Mouse (Mus musculus) embryonic facial prominence, embryonic 13.5 days (tissue): ENCODE measurements around the gene Ccdc82. TPM values are rescaled to one million over a fixed set of nuclear protein-coding genes. Genes with fewer than 3 reads are reported as not detected.
A peak's percentile ranks its signal among the peaks of the same experiment; 100 is the strongest.

Source experiments
- ATAC-seq: fragments of 200-750 bp; cut with Nextera tagmentation; 2 replicates; pipeline ENCODE4 v1.8.0; 2017; ENCODE audit warnings: low read depth; ENCODE audit not compliant: insufficient number of reproducible peaks, insufficient read depth, low FRiP score, low TSS enrichment
- H3K27ac ChIP-seq: fragments of 300-500 bp; sonication (generic); 2 replicates; pipeline ENCODE4 v1.5.1; 2015; ENCODE audit warnings: moderate library complexity, mild to moderate bottlenecking, inconsistent platforms
- H3K27me3 ChIP-seq: fragments of 300-500 bp; sonication (generic); 2 replicates; pipeline ENCODE4 v1.6.1; 2015; ENCODE audit warnings: mild to moderate bottlenecking, inconsistent platforms
- H3K36me3 ChIP-seq: fragments of 300-500 bp; sonication (generic); 2 replicates; pipeline ENCODE4 v1.6.1; 2015; ENCODE audit warnings: mild to moderate bottlenecking, inconsistent platforms
- H3K4me1 ChIP-seq: fragments of 300-500 bp; sonication (generic); 2 replicates; pipeline ENCODE4 v1.6.1; 2015; ENCODE audit warnings: inconsistent platforms
- H3K4me2 ChIP-seq: fragments of 300-500 bp; sonication (generic); 2 replicates; pipeline ENCODE4 v1.6.1; 2015; ENCODE audit warnings: moderate library complexity, mild to moderate bottlenecking, inconsistent platforms
- H3K4me3 ChIP-seq: fragments of 300-500 bp; sonication (generic); 2 replicates; pipeline ENCODE4 v1.5.1; 2015; ENCODE audit warnings: mild to moderate bottlenecking, inconsistent platforms
- H3K9ac ChIP-seq: fragments of 300-500 bp; sonication (generic); 2 replicates; pipeline ENCODE4 v1.6.1; 2015; ENCODE audit warnings: mild to moderate bottlenecking, inconsistent platforms
- H3K9me3 ChIP-seq: fragments of 300-500 bp; sonication (generic); 2 replicates; pipeline ENCODE4 v1.6.1; 2016; ENCODE audit warnings: inconsistent platforms
- WGBS: fragments of 180-500 bp; shearing (Covaris S2); methylation state at CpG from one replicate; pipeline ENCODE4 v1.1.7; 2015; ENCODE audit warnings: mixed read lengths; 5-methylcytosine and 5-hydroxymethylcytosine counted together
- polyA plus RNA-seq: library from polyadenylated mRNA; unstranded; fragments of >200 nt; fragmentation: Nextera tagmentation; extraction: Ambion mirVana; gene quantifications from 2 replicates; pipeline ENCODE4 v1.2.1, GENCODE M21; 2015

Gene Ccdc82
- polyA plus RNA-seq, 1 experiment from 2014 or later = 7.1 TPM

DNA sequence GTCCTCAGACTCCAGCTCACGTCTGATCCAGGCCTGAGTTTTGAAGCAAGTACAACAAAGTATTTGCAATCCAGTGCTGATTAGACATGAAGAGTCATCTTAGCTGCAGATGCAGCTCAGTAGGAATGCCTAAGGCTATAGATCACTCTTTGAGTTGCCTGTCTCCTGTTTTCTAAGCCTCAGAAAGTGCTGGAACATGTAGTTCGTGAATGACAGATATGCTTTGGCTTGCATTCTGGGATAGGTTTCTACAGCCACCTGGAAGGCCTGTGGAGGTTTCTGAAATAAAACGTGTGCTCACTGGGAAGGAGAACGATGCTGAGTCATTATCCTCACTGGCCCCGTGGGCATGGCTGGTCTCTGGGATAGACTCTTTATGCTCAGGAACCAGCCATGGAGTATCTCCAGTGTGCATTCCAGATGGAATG lies 67.8 kb downstream of the Ccdc82 start:
- no peak overlapping the region for H3K4me2 ChIP-seq
- H3K9ac ChIP-seq = no peak overlapping the region
- H3K4me1 ChIP-seq = peaks cover 34% of the 10 kb centered on the region
- H3K27me3 ChIP-seq = no peaks in the 10 kb centered on the region
- 52% methylated on average over 5 of the region's 5 CpGs for WGBS
- no peaks in the 10 kb centered on the region for H3K9me3 ChIP-seq
- no peak overlapping the region for H3K4me3 ChIP-seq
- no peaks in the 10 kb centered on the region for H3K36me3 ChIP-seq
- H3K27ac ChIP-seq = 0 out of 2 replicates have a peak overlapping the region, but pooled peaks have one; percentile 13
- ATAC-seq = no peak

DNA sequence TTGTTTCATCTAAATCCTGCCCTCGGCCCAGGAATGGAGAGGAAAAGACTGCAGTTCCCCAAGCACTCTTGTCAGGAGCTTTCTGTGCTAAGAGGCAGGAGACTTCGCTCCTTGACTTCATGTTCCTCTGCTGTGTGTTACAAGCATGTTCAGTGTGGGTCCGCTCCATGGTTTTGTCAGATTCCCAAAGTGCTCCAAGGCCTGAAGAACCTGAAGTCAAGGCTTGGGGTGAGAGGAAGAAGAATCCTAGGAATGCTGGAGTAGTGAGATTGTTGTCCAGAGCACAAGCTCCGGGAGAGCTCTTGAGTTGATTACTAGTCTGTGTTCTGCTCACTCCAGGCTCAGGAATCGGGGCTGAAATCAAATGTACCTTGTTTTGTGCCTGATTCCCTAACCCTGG lies 68.6 kb downstream of the Ccdc82 start:
- H3K4me2 ChIP-seq = no peak overlapping the region
- no peaks in the 10 kb centered on the region for H3K9me3 ChIP-seq
- WGBS = 62% methylated on average over 5 of the region's 5 CpGs
- no peaks in the 10 kb centered on the region for H3K27me3 ChIP-seq
- no peaks in the 10 kb centered on the region for H3K36me3 ChIP-seq
- no peak for ATAC-seq
- H3K9ac ChIP-seq = no peak overlapping the region
- H3K4me1 ChIP-seq = peaks cover 28% of the 10 kb centered on the region
- H3K27ac ChIP-seq = peak overlapping the region; percentile 33; the same call in 1 of the 2 replicates
- H3K4me3 ChIP-seq = no peak overlapping the region

DNA sequence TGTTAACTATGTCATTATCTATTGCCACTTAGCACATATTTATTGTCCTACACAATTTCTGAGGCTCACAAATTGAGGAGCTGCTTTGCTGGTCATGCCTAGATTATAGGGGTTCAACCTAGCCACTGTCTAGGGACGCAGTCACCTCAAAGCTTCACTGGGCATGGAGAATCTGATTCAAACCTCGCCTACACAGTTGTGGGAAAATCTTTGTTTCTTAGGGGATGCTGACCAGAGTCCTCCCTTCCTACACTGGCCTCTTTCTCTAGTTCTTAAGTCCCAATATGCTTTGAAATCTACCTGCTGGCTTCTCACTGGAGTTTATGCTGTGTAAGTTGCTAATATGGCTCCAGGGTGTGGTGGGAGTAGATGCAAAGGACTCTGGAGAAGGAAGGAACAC lies 72.8 kb downstream of the Ccdc82 start:
- H3K4me2 ChIP-seq = no peak overlapping the region
- peaks cover 27% of the 10 kb centered on the region for H3K4me1 ChIP-seq
- H3K9me3 ChIP-seq = no peaks in the 10 kb centered on the region
- WGBS = 87% methylated on average over 2 of the region's 2 CpGs
- no peaks in the 10 kb centered on the region for H3K36me3 ChIP-seq
- H3K27ac ChIP-seq = no peak overlapping the region
- H3K4me3 ChIP-seq = no peak overlapping the region
- H3K27me3 ChIP-seq = no peaks in the 10 kb centered on the region
- H3K9ac ChIP-seq = no peak overlapping the region
- no peak for ATAC-seq

DNA sequence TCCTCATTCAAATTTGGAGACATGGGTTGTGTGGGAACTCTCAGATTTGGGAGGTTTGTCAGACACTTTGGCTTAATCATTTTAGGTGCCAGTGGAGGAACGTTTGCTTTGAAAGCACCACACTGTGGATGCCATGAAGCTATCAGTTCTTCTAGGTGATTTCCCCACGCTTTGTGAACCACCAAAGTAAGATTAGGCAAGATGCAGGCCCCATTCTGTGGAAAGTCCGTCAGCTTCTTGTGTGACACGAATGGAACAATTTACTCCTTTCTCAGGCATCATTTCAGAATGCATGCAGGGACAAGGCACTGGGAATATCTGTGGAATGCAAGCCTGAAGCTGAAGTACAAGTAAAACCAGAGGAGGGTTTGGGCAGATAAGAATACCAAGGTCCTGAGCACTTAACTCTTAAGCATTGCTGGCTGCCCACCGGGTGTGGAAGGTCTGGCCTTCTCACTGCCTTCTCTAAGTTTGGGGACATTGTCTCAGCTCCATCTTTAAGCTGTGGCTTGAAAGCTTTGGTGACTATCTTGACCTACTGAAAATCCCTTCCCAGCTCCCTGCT lies 74.1 kb downstream of the Ccdc82 start:
- Histone ChIP-seq H3K4me2 (no peak overlapping the region), H3K4me3 (no peak overlapping the region), H3K27me3 (no peaks in the 10 kb centered on the region), H3K36me3 (no peaks in the 10 kb centered on the region), H3K9me3 (no peaks in the 10 kb centered on the region), H3K27ac (no peak overlapping the region), H3K4me1 (peaks cover 13% of the 10 kb centered on the region), H3K9ac (no peak overlapping the region)
- WGBS = 68% methylated on average over 5 of the region's 5 CpGs
- no peak for ATAC-seq

DNA sequence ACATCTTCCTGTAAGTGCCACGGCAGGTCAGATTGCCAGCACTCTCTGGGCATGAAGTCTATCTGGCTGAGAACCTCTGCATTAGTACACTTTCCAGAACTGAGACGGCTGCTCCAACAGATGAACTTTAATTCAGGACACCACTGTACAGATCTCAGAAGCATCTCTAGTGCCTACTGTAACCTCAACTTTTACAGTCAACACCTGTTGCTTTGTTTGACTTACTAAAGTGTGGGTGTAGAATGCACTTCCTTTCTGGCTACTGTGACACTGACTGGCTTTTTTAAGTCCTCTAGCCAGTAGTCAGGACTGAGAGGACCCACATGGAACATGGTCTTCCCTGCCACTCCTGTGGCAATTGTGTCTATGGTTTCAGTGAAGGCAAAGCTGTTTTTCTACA lies 76.3 kb downstream of the Ccdc82 start:
- 63% methylated on average over 2 of the region's 2 CpGs for WGBS
- no peak overlapping the region for H3K4me2 ChIP-seq
- H3K27ac ChIP-seq = peak overlapping the region; percentile 78
- no peak for ATAC-seq
- H3K4me3 ChIP-seq = no peak overlapping the region
- no peaks in the 10 kb centered on the region for H3K36me3 ChIP-seq
- H3K9ac ChIP-seq = no peak overlapping the region
- H3K9me3 ChIP-seq = no peaks in the 10 kb centered on the region
- no peaks in the 10 kb centered on the region for H3K27me3 ChIP-seq
- H3K4me1 ChIP-seq = peaks cover 13% of the 10 kb centered on the region; the same call in 1 of the 2 replicates

DNA sequence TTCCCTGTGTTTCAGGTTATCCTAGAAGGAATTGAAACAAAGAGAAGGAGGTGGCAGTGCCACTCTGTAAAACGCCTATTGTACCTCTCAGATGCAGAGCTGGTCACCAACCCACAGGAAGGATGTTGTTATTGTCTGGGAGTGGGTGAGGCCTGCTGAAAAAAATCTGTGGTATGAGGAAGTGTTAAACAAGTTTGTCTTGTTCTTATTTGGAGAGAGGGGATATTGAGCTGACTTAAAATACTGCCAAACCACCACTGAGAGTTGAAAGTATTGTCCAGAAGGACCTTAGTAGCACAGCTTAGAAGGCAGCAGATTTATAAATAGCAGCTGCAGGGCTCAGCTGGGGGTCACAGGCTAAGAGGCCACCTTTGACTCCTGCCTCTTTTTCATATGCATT lies 76.9 kb downstream of the Ccdc82 start:
- no peak overlapping the region for H3K4me2 ChIP-seq
- H3K4me1 ChIP-seq = peaks cover 13% of the 10 kb centered on the region; the same call in 1 of the 2 replicates
- no peaks in the 10 kb centered on the region for H3K9me3 ChIP-seq
- no peak overlapping the region for H3K9ac ChIP-seq
- 15% methylated on average over 1 of the region's 1 CpGs for WGBS
- H3K36me3 ChIP-seq = no peaks in the 10 kb centered on the region
- no peak overlapping the region for H3K4me3 ChIP-seq
- no peaks in the 10 kb centered on the region for H3K27me3 ChIP-seq
- peak overlapping the region; percentile 78 for H3K27ac ChIP-seq
- ATAC-seq = no peak

Other genes starting within 250 kb of the Ccdc82 start
- gene Jrkl, start 1.1 kb upstream of the Ccdc82 start, polyA plus RNA-seq = 11.1 and 11.7 TPM in 2 replicates
- 13.0 and 15.6 TPM in 2 replicates for gene Maml2, start 51.0 kb downstream of the Ccdc82 start, polyA plus RNA-seq
- not detected in 2 replicates for gene Gm17571, start 199.8 kb downstream of the Ccdc82 start, polyA plus RNA-seq